Mouse (Mus musculus): ENCODE measurements around the gene Tctex1d1. TPM values are rescaled to one million over a fixed set of nuclear protein-coding genes. Genes with fewer than 3 reads are reported as not detected.

Gene Tctex1d1
- total and polyA plus RNA-seq, 3 experiments, result not detected

DNA sequence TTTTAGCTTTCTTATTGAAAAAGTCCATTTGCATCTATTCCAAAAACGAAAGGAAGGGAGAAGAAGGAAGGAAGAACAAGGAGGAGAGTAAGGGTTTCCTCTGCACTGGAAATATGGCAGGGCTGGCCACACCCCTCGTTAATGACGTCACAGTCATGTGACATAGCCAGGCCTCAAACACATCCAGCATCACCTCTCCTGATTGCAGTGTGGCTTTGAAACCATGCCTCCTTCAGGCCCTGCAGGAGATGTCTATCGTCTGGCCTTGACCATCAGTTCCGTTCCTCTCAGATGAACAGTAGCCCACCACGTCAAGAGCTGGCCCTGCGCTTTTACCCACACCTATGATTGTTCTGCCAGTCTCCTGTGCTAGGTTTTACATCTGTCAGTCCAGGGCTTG, 7.8 kb downstream of the Tctex1d1 start:
- no peak for TF ChIP-seq ETS1 (IDR thresholded peaks at IDR 0.05; ENCODE audit: low read depth, low read length)
- TF ChIP-seq USF2 (IDR thresholded peaks at IDR 0.05; ENCODE audit: borderline replicate concordance in 1 of 2, insufficient read depth in 1 of 2, low read depth in 1 of 2, low read length in 2 of 2), result peak in 1 of 2 experiments; percentile 50; a peak in 1 of 4 replicates
- 0 out of 2 replicates have a peak, but pooled peaks have one; percentile 37 for TF ChIP-seq MAX (IDR thresholded peaks at IDR 0.05; ENCODE audit: low read length)
- peak; percentile 87 for TF ChIP-seq USF1 (IDR thresholded peaks at IDR 0.05; ENCODE audit: low read depth, low read length)
- peak; percentile 58 for DNase-seq (ENCODE audit: low read depth, low spot score)
- H3K9ac ChIP-seq (ENCODE audit: control insufficient read depth, low read depth, low read length, poor library complexity, severe bottlenecking), result no peak overlapping the region
- H3K4me1 ChIP-seq (ENCODE audit: control insufficient read depth in 1 of 2, insufficient read depth in 2 of 2, low read length in 2 of 2), result no peaks in the 10 kb centered on the region; a peak in 1 of 4 replicates
- 0 out of 4 replicates have a peak, but pooled peaks cover 0 to 2% of the 10 kb centered on the region in 2 experiments for H3K27me3 ChIP-seq (ENCODE audit: control insufficient read depth in 1 of 2, insufficient read depth in 2 of 2, low read length in 2 of 2)
- no peaks in the 10 kb centered on the region for H3K79me2 ChIP-seq (ENCODE audit: control insufficient read depth, insufficient read depth, low read length, poor library complexity)
- H3K9me3 ChIP-seq (replicated peaks; ENCODE audit: insufficient read depth, low read length), result no peaks in the 10 kb centered on the region
- no peak overlapping the region for H3K27ac ChIP-seq (ENCODE audit: control insufficient read depth, low read depth, low read length)
- no peaks in the 10 kb centered on the region; a peak in 1 of 4 replicates for H3K36me3 ChIP-seq (ENCODE audit: control insufficient read depth in 1 of 2, insufficient read depth in 2 of 2, low read length in 2 of 2)
- H3K4me3 ChIP-seq (ENCODE audit: control insufficient read depth in 1 of 2, insufficient read depth in 1 of 2, low read depth in 2 of 2, low read length in 2 of 2), result peak overlapping the region in 1 of 2 experiments; percentile 11; a peak in 1 of 4 replicates

DNA sequence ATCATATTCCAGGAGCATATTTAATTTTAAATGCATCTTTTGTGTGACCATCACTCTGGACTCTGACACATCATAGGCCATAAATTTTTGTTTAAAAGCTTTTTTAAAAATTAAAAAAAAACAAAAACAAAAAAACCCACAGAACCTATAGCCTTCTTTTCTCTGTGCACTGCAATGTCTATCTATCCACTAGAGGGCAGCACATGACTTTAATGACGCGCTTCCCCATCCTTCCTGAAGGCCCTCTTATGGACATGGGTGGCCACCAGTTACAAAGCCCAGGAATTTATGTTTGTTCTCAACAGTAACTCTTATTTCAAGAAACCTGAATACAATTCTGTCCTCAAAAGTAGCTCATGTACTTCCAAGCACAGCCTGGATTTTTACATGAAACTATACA, 8.5 kb downstream of the Tctex1d1 start:
- TF ChIP-seq RAD21 (IDR thresholded peaks at IDR 0.05; ENCODE audit: low read depth, low read length) (peak; percentile 88), NRF1 (IDR thresholded peaks at IDR 0.05; ENCODE audit: insufficient read depth, low read depth, low read length, poor library complexity, severe bottlenecking) (no peak), ZC3H11A (IDR thresholded peaks at IDR 0.05; ENCODE audit: low read depth, low read length) (peak; percentile 83), ZNF384 (IDR thresholded peaks at IDR 0.05; ENCODE audit: low read depth, low read length) (peak; percentile 71), BHLHE40 (IDR thresholded peaks at IDR 0.05; ENCODE audit: borderline replicate concordance, low read depth, low read length) (no peak), SMC3 (IDR thresholded peaks at IDR 0.05; ENCODE audit: low read depth, low read length) (peak; percentile 81), MAZ (IDR thresholded peaks at IDR 0.05; ENCODE audit: low read depth, low read length) (no peak), EP300 (IDR thresholded peaks at IDR 0.05; ENCODE audit: low read depth in 1 of 2, low read length in 2 of 2) (no peak), HCFC1 (IDR thresholded peaks at IDR 0.05; ENCODE audit: low read depth, low read length) (no peak), CTCF (IDR thresholded peaks at IDR 0.05 in 2 of 3, conservative IDR thresholded peaks at IDR 0.05 in 1 of 3; ENCODE audit: control insufficient read depth in 1 of 3, insufficient read depth in 1 of 3, low read depth in 2 of 3, low read length in 3 of 3, poor library complexity in 1 of 3, severe bottlenecking in 1 of 3) (peak; percentile 50 to 88 (median 65)), TBP (IDR thresholded peaks at IDR 0.05; ENCODE audit: low read depth, low read length) (no peak), CHD1 (IDR thresholded peaks at IDR 0.05; ENCODE audit: low read depth, low read length) (no peak), CHD2 (IDR thresholded peaks at IDR 0.05; ENCODE audit: low read length) (no peak), POLR2A (IDR thresholded peaks at IDR 0.05; ENCODE audit: control insufficient read depth in 1 of 2, insufficient read depth in 1 of 2, low read depth in 1 of 2, low read length in 2 of 2, poor library complexity in 1 of 2) (no peak), ETS1 (IDR thresholded peaks at IDR 0.05; ENCODE audit: low read depth, low read length) (no peak), KAT2A (conservative IDR thresholded peaks at IDR 0.05; ENCODE audit: low read depth, low read length) (no peak), ZKSCAN1 (IDR thresholded peaks at IDR 0.05; ENCODE audit: low read depth, low read length) (no peak)
- Histone ChIP-seq H3K9ac (ENCODE audit: control insufficient read depth, low read depth, low read length, poor library complexity, severe bottlenecking) (no peak overlapping the region), H3K36me3 (ENCODE audit: control insufficient read depth in 1 of 2, insufficient read depth in 2 of 2, low read length in 2 of 2) (no peaks in the 10 kb centered on the region; a peak in 1 of 4 replicates), H3K79me2 (ENCODE audit: control insufficient read depth, insufficient read depth, low read length, poor library complexity) (no peaks in the 10 kb centered on the region), H3K4me1 (ENCODE audit: control insufficient read depth in 1 of 2, insufficient read depth in 2 of 2, low read length in 2 of 2) (no peaks in the 10 kb centered on the region; a peak in 1 of 4 replicates), H3K27me3 (ENCODE audit: control insufficient read depth in 1 of 2, insufficient read depth in 2 of 2, low read length in 2 of 2) (0 out of 4 replicates have a peak, but pooled peaks cover 0 to 2% of the 10 kb centered on the region in 2 experiments), H3K27ac (ENCODE audit: control insufficient read depth, low read depth, low read length) (no peak overlapping the region), H3K4me3 (ENCODE audit: control insufficient read depth in 1 of 2, insufficient read depth in 1 of 2, low read depth in 2 of 2, low read length in 2 of 2) (no peak overlapping the region), H3K9me3 (replicated peaks; ENCODE audit: insufficient read depth, low read length) (no peaks in the 10 kb centered on the region)
- peak; percentile 71 for DNase-seq (ENCODE audit: low read depth, low spot score)
